Mouse (Mus musculus): Measurements from ENCODE around the gene Fyn.

DNA sequence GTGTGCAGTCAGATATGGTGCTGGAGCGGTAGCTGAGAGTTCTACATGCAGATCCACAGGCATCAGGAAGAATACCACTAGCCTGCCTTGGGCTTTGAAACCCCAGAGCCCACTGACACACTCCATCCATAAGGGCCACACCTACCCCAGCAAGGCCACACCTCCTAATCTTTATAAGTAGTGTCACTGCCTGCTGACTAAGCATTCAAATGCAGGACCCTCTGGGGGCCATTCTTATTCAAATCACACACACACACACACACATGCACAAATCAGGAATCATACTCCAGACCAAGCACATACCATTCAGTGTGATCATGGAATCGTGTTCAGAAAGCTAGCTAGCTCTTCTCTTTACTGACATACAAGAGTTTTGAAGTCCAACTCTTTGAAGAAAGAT, 182.1 kb downstream of the Fyn start:
- TF ChIP-seq POLR2A (IDR thresholded peaks at IDR 0.05; ENCODE audit: borderline replicate concordance, low read depth, low read length), result no peak
- no peak for TF ChIP-seq CTCF (IDR thresholded peaks at IDR 0.05; ENCODE audit: low read depth, low read length)

Measured in bone marrow macrophage, adult 2 months (primary cell).